Mouse (Mus musculus) spleen, postnatal 10 days (tissue): ENCODE results near the gene Sult1b1.
"Not testable (repeated sequence)": the region's sequence is repeated elsewhere in the genome, so short reads cannot be mapped to it uniquely, and the experiment has no call there.

ENCODE experiments used
- DNase-seq, 2 experiments: peaks; one replicate each; pipeline ENCODE4 v3.0.0; 2021 to 2022; ENCODE audit warnings: low spot score in 2 of 2

Gene Sult1b1

DNA sequence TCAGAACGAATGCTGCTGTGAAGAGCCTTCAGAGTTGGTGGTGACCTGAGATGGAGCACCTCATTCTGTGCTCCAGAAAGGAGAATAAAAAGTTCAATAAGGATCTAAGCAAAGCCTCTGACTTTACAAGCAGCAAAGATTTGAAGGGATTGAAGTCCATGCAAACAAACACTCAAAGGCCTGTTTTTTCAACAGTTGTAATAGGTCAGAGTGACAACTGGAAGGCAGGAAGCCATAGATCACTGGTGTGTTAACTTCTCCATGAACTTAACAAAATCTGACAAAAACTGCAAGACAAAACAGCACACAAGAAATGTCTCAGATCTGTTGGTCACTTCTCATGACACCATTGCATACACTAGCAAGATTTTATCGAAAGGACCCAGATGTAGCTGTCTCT is at the start of gene Sult1b1:
Gene Sult1b1, minus strand, starts transcription at position 85 of the 400 bp plus-strand sequence.
- no peak for DNase-seq

DNA sequence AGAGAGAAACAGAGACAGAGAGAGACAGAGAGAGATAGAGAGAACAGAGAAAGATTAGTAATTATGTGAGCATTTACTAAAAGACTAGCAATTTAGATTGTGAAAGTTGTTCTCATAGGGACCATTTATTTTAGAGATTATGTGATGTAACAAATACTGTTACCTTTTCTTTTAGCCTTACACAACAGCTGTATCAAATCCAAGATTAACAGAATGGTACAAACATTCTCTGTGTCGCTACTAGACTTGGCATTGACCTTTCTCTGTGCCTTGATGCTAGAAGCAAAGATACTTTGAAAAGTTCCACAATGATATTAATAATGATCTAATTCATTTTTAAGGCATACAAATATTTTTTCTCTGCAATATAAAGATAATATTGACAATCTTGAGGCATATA is 42.4 kb upstream of the Sult1b1 start:
- DNase-seq, result no peak

DNA sequence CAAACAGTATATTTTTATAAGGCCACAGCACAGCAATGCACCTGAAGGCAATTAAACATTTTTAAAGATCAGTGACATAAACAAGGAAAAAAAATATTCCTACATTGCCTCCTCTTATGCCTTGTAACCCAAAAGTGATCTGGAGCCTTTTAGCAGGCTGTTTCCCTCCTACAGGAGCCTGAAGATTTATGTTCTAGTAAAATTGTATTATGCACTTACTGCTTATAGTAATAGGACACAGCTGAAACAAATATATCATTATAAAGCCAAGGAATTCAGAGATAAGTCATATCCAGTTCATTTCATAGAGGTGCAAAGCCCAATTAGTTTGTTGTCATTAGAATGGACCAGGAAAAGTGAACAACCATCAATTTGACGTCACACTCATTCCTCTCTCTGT is 36.2 kb upstream of the Sult1b1 start:
- no peak for DNase-seq

DNA sequence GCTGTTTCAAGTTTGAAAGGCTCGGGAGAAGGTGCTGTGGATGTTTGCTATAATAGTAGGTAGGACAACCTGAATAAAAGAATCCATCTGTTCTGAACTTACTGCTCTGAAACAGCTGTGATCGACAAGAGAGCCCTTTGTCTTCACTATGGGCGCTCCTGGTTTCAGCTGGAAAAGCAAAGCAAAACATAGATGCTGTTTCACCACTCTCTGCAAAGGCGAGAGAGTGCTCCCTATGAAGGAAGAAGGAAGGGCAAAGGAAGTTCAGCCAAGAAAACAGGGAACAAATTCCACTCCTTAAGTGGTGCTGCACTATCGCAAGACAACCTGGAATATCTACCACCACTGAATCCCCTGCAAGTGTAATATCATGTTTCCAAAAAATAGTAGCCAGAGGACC is 35.5 kb upstream of the Sult1b1 start:
- no peak for DNase-seq

GRCm38 (mm10) chr5:87572781-87573180 is 34.8 kb upstream of the Sult1b1 start:
- DNase-seq, result no peak

GRCm38 (mm10) chr5:87568845-87569244 is 30.9 kb upstream of the Sult1b1 start, which contains the start of gene Sult1d1:
Gene Sult1d1, minus strand, starts transcription at chr5:87569027.
- no peak for DNase-seq

GRCm38 (mm10) chr5:87567306-87567705 is 29.3 kb upstream of the Sult1b1 start:
- no peak for DNase-seq

DNA sequence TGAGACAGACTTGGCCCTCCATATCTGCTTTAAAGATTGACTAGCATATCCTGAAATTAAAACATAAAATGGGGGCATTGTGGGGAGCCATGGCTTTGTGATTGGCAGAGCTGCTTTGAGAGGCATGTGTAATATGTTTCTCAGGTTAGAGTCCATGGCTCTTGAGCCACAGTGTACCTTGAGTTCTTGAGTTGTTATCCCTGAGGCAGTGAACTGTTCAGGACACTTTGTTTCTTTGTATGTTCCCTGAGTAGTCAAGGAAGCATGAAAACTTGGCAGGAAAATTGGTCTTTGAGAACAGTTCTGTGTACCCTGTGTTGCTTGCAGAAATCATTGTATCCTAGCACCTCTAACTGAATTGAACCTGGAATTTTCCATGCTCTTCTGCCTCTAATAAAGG is 25.0 kb upstream of the Sult1b1 start:
- no peak for DNase-seq

- no peak for DNase-seq
These were observed 24.5 kb upstream of the Sult1b1 start for GRCm38 (mm10) chr5:87562526-87562925.

DNA sequence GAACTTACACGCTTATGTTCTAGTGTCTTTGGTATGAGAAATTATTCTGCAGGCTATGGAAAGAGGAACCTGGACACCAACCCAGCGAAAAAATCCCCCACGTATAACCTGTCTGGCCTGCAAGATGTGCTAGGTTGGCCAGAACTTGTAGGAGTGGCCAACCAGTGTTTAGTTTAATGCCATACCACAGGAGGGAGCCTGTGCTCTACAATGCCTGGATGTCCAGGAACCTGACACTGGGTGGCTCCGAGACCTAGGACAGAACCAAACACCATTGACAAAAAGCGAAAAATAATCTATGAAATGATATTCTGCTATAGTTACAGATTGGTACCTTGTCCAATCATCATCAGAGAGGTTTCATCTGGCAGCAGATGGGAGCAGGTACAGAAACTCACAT is 22.1 kb upstream of the Sult1b1 start:
- DNase-seq, result no peak

- DNase-seq, result no peak
These were observed 12.9 kb upstream of the Sult1b1 start for GRCm38 (mm10) chr5:87550935-87551334.

- no peak for DNase-seq
These were observed 1.9 kb downstream of the Sult1b1 start for GRCm38 (mm10) chr5:87535994-87536644.

DNA sequence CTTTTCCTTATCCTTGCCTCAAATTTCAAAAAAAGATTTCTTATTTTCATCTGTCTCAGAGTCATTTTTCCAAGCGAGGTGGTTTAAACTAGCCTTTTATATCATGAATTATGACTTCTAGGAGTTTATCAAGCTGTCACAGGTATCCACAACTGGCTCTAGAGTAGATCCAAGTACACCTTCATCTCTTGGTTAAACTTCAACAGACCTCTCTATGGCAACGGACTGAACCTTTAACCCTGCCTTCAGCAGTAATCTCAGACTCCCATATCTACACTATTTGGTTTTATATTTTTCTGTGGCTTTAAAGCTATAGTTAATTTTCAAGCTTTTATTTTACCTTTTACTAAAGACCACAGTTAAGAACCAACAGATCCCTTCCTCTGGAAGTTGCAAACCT is 5.7 kb downstream of the Sult1b1 start:
- DNase-seq, result no peak

GRCm38 (mm10) chr5:87523561-87523960 is 14.4 kb downstream of the Sult1b1 start:
- not testable (repeated sequence) for DNase-seq

- DNase-seq, result no peak
These were observed 32.1 kb downstream of the Sult1b1 start for GRCm38 (mm10) chr5:87505776-87506458.

- DNase-seq, result no peak
These were observed 35.3 kb downstream of the Sult1b1 start for GRCm38 (mm10) chr5:87502687-87503086.

DNA sequence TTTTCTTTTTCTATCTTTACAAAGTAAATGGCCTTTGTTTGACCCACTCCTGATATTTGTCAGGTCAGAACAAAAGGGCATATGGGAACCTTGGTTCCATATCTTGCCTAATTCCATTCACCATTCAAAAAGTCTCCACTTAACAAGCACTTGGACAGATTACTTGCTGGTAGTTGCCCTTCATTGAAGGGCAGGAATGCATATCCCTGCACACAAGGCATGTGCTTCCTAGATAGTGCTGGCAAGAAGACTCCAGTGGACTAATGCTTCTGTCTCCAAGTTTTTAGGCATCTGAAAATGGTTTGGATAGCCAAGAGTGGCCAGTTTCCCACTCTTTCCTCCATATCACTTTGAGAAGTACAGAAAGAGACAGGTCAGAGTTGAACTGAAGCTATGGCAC is 38.7 kb downstream of the Sult1b1 start:
- no peak for DNase-seq

GRCm38 (mm10) chr5:87498936-87499335 is 39.1 kb downstream of the Sult1b1 start:
- no peak for DNase-seq

DNA sequence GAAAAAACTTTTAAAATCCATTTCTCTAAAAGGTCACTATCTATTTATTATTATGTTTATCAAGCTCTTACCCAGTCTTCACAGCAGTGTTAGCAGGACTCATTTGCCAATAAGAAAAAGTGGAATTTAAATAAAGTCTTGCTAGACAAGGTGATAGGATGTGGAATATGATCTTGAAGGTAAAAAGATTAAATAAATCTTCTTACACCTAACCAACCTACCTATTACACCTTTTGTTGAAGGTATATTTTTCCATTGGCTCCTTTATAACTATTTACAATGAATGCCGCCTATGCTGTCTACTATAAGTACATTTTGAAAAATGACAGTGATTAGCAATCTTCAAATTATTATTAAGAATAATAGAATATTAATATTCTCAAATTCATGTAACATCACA is 47.2 kb downstream of the Sult1b1 start, which contains the start of gene Ugt2a1:
Gene Ugt2a1, minus strand, starts transcription at position 101 of the 400 bp plus-strand sequence.
- DNase-seq, result no peak

- not testable (repeated sequence) for DNase-seq
These were observed 51.3 kb downstream of the Sult1b1 start, which contains the start of gene Gm43638 for GRCm38 (mm10) chr5:87486706-87487105. Gene Gm43638, minus strand, starts transcription at chr5:87486806.

DNA sequence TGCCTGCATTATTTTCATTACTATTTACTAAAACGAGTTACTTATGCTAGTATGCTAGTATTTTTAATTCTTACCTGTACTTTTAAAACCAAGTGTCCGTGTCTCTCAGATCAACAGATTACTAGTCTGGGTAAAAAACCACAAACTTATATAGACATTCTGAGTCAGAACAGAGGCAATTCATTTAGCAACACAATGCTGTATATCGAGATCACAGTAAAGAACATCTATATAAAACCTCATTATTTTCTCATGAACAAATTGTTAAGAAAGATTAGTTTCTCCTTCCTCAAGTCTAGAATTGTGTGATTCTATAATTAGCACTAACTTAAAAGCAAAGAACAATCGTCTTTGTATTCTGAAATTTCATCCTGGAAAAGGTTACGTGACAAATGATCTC is 55.8 kb downstream of the Sult1b1 start, which contains the start of gene Ugt2a2:
Gene Ugt2a2, minus strand, starts transcription at position 101 of the 400 bp plus-strand sequence.
- no peak for DNase-seq
